Mouse (Mus musculus): Measurements from ENCODE around the gene Fbrs.
A peak's percentile ranks its signal among the peaks of the same experiment; 100 is the strongest.
"Not testable (repeated sequence)": the region's sequence is repeated elsewhere in the genome, so short reads cannot be mapped to it uniquely, and the experiment has no call there.

Gene Fbrs

GRCm38 (mm10) chr7:127478635-127479317, at the start of gene Fbrs:
Fbrs (plus strand) TSS chr7:127479199.
- DNase-seq: peak; percentile 96 to 98

GRCm38 (mm10) chr7:127435206-127435605, 43.8 kb upstream of the Fbrs start:
- DNase-seq: no peak

- peak; percentile 17 to 28 for DNase-seq
Observed at GRCm38 (mm10) chr7:127437724-127438123, 41.3 kb upstream of the Fbrs start.

GRCm38 (mm10) chr7:127443976-127444375, 35.0 kb upstream of the Fbrs start:
- DNase-seq: peak in 1 of 2 experiments; percentile 19

- DNase-seq: peak; percentile 90 to 94
Observed at GRCm38 (mm10) chr7:127448521-127449300, 30.3 kb upstream of the Fbrs start, which contains the start of gene Zfp689. Zfp689 (minus strand) TSS chr7:127449158.

- DNase-seq: no peak
Observed at GRCm38 (mm10) chr7:127449966-127450365, 29.0 kb upstream of the Fbrs start.

DNA sequence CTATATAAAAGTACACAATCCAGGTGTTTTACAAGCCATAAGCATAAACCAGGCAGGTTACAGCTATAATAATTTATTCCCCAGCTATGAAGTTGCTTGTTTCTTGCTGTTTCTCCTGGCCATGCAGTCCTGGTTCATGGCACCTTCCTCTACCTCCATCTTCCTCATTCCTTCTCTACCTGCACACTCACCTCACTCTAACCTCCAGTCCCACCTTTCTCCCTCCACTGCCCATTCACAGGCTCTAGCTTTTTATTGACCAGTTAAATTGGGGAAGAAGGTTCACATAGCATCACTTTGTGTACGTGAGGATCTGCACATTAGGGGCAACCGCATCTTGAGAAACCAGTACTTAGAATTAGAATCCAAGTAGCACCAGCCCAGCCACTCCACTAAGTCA, 25.9 kb upstream of the Fbrs start:
- no peak for DNase-seq

GRCm38 (mm10) chr7:127454905-127455304, 24.1 kb upstream of the Fbrs start:
- no peak for DNase-seq

- DNase-seq: not testable (repeated sequence)
Observed at GRCm38 (mm10) chr7:127458371-127459122, 20.5 kb upstream of the Fbrs start.

- not testable (repeated sequence) for DNase-seq
Observed at GRCm38 (mm10) chr7:127459311-127459710, 19.7 kb upstream of the Fbrs start, which contains the start of gene Prr14. Prr14 (plus strand) TSS chr7:127459611.

DNA sequence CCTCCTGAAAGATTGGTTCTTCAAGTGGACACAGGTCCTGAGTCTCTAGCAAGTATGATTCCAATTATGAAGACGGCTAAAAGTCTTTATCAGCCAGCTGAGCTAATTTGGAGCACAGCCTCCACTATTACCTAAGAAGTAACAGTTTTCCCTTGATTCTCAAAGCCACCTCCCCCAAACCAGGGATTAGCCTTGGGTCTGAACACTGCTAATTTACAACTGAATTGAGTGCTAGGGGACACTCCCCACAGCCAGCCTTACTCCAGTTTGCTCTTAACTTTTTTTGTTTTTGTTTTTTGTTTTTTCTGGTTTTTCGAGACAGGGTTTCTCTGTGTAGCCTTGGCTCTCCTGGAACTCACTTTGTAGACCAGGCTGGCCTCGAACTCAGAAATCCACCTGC, 13.8 kb upstream of the Fbrs start:
- no peak for DNase-seq

DNA sequence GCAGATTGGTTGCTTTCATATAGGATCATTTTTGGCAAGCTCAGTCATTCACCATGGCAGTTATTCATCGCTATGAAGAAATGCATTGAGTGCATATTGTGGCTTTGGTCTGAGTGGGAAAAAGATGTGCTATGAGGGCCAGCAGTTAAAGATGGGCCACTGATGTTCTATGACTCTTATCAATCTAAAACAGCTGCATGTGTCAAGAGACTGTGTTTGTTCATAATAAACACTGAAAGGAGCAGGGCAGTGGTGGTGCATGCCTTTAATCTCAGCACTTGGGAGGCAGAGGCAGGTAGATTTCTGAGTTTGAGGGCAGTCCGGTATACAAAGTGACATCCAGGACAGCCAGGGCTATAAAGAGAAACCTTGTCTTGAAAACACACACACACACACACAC, 13.3 kb upstream of the Fbrs start:
- DNase-seq: not testable (repeated sequence)

- DNase-seq: no peak
Observed at GRCm38 (mm10) chr7:127466606-127467005, 12.4 kb upstream of the Fbrs start.

GRCm38 (mm10) chr7:127470011-127470715, 8.8 kb upstream of the Fbrs start:
- peak; percentile 45 to 67 for DNase-seq

DNA sequence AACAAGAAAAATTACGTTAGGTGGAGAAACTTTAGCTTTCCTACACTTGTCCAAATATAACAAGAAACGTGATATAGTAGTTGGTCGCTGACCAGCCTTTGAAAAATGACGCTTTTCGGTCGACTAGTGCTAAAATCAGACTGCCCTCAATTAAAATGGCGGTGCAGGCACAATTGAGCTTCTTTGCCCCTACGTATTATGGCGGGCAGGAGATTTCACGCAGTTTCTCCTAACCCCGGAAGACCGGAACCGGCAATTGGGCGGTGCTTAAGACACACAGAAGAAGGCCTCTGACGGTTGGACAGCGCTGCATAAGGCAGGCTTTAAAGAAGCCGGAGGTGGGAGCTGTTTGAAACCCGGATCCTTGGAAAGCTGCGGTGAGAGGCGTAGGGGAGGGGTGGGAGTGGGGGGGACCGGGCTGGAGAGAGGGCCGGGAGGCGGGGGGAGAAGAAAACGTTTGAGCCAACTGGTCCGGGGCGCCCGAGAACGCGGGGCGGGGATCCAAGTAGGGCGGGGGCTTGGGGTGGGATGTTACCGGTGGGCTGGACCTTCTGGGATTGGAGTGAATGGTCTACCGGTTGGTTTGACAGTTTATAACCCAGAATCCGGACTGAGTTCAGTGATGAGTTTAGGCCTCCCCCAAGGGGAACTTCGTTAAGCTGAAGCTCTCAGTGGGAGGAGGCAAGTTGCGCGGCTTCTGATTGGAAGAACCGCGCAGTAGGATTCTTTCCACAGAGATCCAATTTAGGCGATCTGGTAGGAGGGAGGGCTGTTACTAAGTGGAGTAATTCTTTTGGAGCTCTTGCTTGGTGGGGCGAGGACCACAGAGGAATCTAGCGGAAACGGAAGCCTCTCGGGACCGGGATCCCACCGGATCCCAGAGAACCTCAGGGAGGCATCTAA, 8.0 kb upstream of the Fbrs start:
- DNase-seq: peak; percentile 89 to 95

- DNase-seq: peak; percentile 66 to 80
Observed at GRCm38 (mm10) chr7:127471646-127472010, 7.4 kb upstream of the Fbrs start.

DNA sequence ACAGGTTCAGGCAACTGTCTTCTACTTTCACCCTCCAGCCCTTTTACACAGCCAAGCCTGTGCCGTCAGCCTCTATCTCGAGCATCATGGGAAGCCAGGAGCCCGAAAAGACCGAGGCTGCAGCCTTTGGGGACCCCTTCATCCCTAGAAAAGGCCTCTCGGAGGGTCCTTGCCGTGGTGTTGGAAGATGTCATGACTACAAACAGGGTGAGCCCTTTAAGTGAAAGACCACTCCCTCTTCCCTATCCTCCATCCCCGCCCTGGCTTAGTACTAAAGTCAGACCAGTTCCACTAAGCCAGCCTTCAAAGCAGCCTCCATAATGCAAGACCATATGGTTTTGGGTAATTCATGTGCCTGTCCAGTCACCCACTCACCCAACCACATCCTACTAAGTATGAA, 6.9 kb upstream of the Fbrs start:
- no peak for DNase-seq

- peak; percentile 22 to 46 for DNase-seq
Observed at GRCm38 (mm10) chr7:127473705-127474104, 5.3 kb upstream of the Fbrs start.

DNA sequence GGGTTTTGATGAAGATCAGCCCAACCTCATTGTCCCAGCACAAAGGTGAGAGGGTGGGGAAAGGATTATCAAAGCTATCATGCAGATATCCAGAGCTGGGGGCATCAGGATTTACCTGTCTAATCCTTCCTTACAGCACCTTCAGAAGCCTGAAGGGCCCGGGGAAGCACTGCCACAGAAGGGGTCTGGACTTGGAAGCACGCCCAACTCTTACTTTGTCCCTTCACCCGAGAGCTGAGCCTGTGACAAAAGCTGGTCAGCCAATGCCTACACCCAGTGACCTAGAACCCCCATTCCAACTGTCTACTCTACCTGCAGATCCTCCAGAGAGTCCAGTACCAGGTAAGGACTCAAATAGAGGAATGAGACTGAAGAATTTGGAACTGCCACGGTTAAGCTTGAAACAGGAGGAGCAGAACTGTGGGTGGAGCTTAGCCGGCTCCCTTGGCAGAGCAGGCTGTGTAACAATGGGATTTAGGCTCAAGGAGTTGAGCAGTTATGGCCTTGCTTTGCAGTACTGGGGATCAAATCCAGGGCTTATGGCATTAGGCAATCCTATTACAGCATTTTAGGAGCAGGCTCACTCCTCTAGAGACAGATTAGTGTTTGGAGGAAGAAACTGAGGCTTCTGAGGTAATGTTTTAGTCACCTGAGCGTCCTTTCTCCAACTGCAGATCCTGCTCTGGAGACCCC, 4.5 kb upstream of the Fbrs start:
- no peak for DNase-seq

- DNase-seq: no peak
Observed at GRCm38 (mm10) chr7:127475186-127475740, 3.7 kb upstream of the Fbrs start.

DNA sequence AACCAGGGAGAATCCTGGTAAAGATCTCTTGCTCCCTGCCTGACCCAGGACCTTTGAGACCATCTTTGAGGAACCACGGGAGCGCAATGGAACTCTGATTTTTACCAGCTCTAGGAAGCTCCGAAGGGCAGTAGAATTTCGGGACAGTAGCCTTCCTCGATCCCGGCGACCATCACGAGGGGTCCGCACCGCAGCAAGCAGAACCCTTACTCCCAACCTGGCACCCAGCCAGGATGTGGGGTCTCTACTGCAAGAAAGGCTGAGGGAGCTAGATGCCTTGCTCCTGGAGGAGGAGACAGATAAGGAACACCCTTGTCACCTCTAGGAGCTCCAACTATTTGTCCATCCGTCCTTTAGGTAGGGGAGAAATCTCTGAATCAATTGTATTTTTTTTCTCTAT, 2.7 kb upstream of the Fbrs start:
- DNase-seq: no peak
